Mouse (Mus musculus) midbrain, embryonic 16.5 days (tissue): Measurements from ENCODE around the gene Dstyk. TPM values are rescaled to one million over a fixed set of nuclear protein-coding genes. Genes with fewer than 3 reads are reported as not detected.
A peak's percentile ranks its signal among the peaks of the same experiment; 100 is the strongest.

ENCODE experiments used
- ATAC-seq: fragments of 200-750 bp; cut with Nextera tagmentation; 2 replicates; pipeline ENCODE4 v1.8.0; 2017; ENCODE audit warnings: moderate TSS enrichment
- H3K27ac ChIP-seq: fragments of 300-500 bp; sonication (generic); 2 replicates; pipeline ENCODE4 v1.5.1; 2014; ENCODE audit warnings: mild to moderate bottlenecking, low read length, mixed read lengths
- H3K27me3 ChIP-seq: fragments of 300-500 bp; sonication (generic); 2 replicates; pipeline ENCODE4 v1.6.1; 2014; ENCODE audit warnings: low read depth, low read length, mixed read lengths; ENCODE audit not compliant: control insufficient read depth, insufficient read depth
- H3K36me3 ChIP-seq: fragments of 300-500 bp; sonication (generic); 2 replicates; pipeline ENCODE4 v1.6.1; 2014; ENCODE audit warnings: mild to moderate bottlenecking, low read length, moderate library complexity, mixed read lengths; ENCODE audit not compliant: control insufficient read depth, insufficient read depth
- H3K4me1 ChIP-seq: fragments of 300-500 bp; sonication (generic); 2 replicates; pipeline ENCODE4 v1.6.1; 2014; ENCODE audit warnings: mild to moderate bottlenecking, low read length, mixed read lengths; ENCODE audit not compliant: control insufficient read depth, insufficient read depth
- H3K4me2 ChIP-seq: fragments of 300-500 bp; sonication (generic); 2 replicates; pipeline ENCODE4 v1.6.1; 2014; ENCODE audit warnings: mild to moderate bottlenecking, low read length, mixed read lengths
- H3K4me3 ChIP-seq: fragments of 300-500 bp; sonication (generic); 2 replicates; pipeline ENCODE4 v1.5.1; 2014; ENCODE audit warnings: low read depth, mild to moderate bottlenecking, low read length, moderate library complexity, mixed read lengths
- H3K9ac ChIP-seq: fragments of 300-500 bp; sonication (generic); 2 replicates; pipeline ENCODE4 v1.6.1; 2014; ENCODE audit warnings: low read depth, low read length, mixed read lengths
- H3K9me3 ChIP-seq: fragments of 300-500 bp; sonication (generic); replicated peaks from 2 replicates; pipeline ENCODE4 v1.6.1; 2014; ENCODE audit warnings: mild to moderate bottlenecking, low read length, mixed read lengths; ENCODE audit not compliant: control insufficient read depth, poor library complexity, severe bottlenecking
- WGBS: fragments of 180-500 bp; shearing (Covaris S2); extraction: QIAGEN DNeasy Blood & Tissue Kit; methylation state at CpG from one replicate; pipeline ENCODE4 v1.1.7; 2014; 5-methylcytosine and 5-hydroxymethylcytosine counted together
- polyA plus RNA-seq: library from polyadenylated mRNA; unstranded; fragments of >200 nt; fragmentation: Nextera tagmentation; extraction: Ambion mirVana; gene quantifications from 2 replicates; pipeline ENCODE4 v1.2.1, GENCODE M21; 2015

Dstyk gene
- 10.3 and 10.5 TPM in 2 replicates for polyA plus RNA-seq

DNA sequence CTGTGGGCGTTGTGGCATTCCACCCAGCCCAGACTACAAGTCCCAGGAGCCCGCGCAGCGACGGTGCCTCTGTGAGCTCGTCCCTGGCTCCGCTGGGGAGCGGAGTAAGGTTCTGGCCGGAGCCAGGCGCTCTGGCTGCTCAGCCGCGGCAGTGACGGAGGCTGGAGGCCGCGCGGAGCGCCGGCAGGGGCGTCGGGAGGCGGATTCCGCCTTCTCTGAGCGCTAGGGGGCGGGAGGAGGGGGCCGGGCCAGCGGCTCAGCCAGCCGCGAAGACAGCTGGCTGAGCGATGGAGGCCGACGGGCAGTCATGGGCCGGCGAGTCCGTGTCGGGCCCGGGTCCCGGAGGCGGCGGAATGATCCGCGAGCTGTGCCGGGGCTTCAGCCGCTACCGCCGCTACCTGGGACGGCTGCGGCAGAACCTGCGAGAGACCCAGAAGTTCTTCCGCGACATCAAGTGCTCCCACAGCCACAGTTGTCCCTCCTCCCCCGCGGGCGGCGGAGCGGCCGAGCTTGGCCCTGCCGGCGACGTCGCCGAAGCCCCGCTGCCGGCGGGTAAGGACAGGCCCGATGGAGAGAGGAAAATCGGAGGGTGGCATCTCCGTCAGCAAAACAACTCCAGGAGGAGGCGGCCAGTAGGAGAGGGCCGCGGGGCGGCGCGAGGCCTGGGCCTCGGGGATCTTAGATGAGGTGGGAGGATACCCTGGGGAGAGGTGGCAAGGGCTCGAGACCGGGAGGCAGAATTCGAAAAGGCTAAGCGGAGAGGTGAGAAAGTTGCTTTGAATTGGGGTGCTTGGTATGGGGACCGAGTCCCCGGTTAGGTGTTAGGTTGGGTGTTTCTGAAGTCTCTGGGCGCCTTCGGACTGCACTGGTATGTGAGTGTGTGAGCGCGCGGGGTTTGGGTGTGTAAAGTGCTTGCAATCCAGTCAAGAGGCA is at the start of gene Dstyk:
Gene Dstyk, plus strand, starts transcription at position 237 of the 933 bp plus-strand sequence.
- H3K9me3 ChIP-seq = no peaks in the 10 kb centered on the region
- peaks cover 13% of the 10 kb centered on the region for H3K4me1 ChIP-seq
- H3K27ac ChIP-seq = peak within 1 kb of the TSS; percentile 88
- H3K4me2 ChIP-seq = peak within 1 kb of the TSS; percentile 83
- WGBS = under 1% methylated on average over 76 of the region's 85 CpGs
- H3K36me3 ChIP-seq = no peaks in the 10 kb centered on the region
- peak; percentile 97 for ATAC-seq
- H3K9ac ChIP-seq = peak within 1 kb of the TSS; percentile 90
- no peaks in the 10 kb centered on the region for H3K27me3 ChIP-seq
- H3K4me3 ChIP-seq = peak within 1 kb of the TSS; percentile 82

DNA sequence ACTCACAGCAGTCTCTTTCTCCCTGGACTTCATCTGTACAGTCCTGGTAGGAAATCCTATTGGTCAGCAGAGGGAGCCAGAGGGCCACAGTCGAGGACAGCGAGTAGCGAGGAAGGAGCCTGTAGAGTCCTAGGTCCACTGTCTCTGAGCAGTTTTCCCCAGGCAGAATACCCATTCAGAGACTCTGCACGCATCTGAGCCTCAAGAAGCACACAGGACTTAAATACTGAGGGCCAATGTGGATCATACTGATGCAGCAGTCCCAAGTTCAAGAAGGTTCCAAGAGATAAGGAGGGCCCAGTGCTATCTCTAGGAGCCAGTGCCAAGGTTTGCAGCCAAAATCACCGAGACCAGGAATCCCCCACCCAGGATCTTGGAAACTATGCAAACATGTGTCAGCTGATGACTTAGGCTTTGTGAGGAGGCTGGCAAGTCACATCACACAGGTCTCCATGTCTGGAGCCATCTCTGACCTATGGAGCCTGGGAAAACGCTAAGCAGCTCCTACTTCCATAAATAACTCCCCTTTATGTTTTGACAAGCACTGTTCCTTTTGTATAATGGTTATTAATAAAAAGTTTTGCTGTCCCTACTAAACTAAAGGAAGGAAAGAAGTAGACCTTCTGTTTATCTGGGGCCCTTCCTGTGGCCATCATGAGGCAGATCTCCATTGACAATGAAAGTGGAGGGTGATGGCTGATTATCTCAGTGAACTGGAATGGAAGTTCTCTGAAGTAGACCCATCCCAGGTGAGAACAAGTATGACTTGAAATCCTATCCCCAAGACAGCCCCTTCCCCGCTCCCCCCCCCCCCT is 49.5 kb upstream of the Dstyk start:
- Histone ChIP-seq H3K36me3 (no peaks in the 10 kb centered on the region), H3K4me3 (no peak overlapping the region), H3K4me2 (no peak overlapping the region), H3K9me3 (no peaks in the 10 kb centered on the region), H3K27ac (no peak overlapping the region), H3K4me1 (peaks cover 21% of the 10 kb centered on the region), H3K27me3 (no peaks in the 10 kb centered on the region), H3K9ac (no peak overlapping the region; the same call in 1 of the 2 replicates)
- WGBS = 24% methylated on average over 6 of the region's 7 CpGs
- peak; percentile 84 for ATAC-seq

DNA sequence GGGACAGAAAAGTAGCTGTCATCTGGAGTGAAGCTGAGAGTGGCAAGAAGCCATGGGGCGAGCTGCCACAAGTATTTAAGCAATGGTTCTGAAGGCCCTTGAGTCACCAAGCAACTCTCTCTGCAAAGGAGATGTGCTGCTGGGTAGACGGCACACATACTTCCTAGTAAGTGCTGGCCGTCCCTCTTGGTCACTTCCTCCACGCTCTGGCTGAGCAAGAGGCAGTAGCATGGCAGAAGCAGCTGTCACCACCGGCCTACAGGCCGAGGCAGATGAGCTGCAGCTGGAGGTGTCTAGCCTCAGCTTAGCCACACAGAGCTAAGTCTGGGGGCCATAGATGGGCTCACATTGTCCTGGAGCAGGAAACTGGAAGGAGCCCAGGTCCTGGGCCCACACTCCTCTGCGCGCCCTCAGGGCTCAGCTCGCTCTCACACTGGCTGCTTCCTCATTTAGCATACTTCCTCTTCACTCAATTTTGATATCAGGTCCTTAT is 46.6 kb upstream of the Dstyk start:
- no peak overlapping the region for H3K27ac ChIP-seq
- no peak overlapping the region for H3K4me2 ChIP-seq
- H3K4me1 ChIP-seq = peaks cover 45% of the 10 kb centered on the region
- H3K9ac ChIP-seq = no peak overlapping the region
- ATAC-seq = no peak
- H3K36me3 ChIP-seq = no peaks in the 10 kb centered on the region
- H3K9me3 ChIP-seq = no peaks in the 10 kb centered on the region
- H3K27me3 ChIP-seq = no peaks in the 10 kb centered on the region
- 82% methylated on average over 9 of the region's 9 CpGs for WGBS
- no peak overlapping the region for H3K4me3 ChIP-seq

DNA sequence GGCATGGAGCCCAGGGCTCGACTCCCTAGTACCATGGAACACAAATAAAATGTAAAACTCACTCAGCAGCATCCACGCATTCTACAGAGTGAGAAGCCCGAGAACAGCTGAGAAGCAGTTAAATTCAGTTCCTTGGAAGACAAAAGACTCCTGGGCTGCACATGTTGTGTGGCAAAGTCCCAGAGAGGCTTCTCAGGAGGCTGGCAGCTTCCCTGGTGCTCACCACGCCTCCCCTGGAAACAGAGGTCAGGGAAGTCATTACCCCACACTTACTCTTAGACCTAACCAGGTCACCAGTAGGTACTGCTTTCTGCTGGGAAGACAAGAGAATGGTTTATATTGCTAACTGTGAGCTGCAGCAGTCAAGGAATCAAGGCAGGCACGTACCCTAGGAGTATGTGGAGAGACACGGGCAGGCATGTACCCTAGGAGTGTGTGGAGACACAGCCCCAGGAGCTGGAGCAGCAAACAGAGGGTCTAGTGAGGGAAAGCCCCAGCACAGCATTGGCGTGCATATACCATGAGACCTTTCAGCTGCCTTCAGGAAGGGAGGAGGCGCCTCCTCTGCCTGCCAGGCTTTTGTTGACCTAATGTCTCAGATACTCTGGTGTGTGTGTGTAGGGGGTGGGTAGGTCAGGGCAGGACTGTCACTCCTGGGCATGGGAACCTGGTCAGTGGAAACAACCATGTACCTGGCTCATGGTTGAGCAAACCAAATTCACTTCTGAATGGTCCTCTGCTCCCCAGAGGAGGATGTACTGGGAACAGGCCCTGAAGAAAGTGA is 45.9 kb upstream of the Dstyk start:
- ATAC-seq = no peak
- WGBS = 45% methylated on average over 8 of the region's 8 CpGs
- Histone ChIP-seq H3K27me3 (no peaks in the 10 kb centered on the region), H3K36me3 (no peaks in the 10 kb centered on the region), H3K9ac (peak overlapping the region; percentile 24), H3K9me3 (no peaks in the 10 kb centered on the region), H3K4me1 (peaks cover 46% of the 10 kb centered on the region), H3K27ac (peak overlapping the region; percentile 65; the same call in 1 of the 2 replicates), H3K4me2 (no peak overlapping the region), H3K4me3 (no peak overlapping the region)

DNA sequence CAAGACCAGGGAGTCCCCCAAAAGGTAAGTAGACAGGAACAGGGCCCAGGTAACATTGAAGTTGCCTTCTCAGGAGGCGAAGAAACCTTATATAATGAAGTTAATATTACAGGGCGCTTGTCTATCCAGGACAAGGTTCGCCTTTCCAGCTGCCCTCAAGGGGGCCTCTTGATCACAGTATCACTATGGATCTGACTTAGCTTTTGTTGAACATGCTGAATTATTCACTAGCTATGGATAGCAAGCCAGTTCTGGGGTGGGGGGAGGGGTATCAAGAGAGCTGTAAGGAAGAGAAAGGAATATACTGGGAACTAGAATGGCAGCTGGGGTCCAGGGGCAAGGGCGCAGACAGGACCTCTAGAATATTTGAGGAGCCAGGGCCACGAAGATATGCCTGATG is 45.0 kb upstream of the Dstyk start:
- Histone ChIP-seq H3K9ac (no peak overlapping the region), H3K4me3 (no peak overlapping the region), H3K27ac (peak overlapping the region; percentile 65), H3K4me2 (no peak overlapping the region), H3K36me3 (no peaks in the 10 kb centered on the region), H3K9me3 (no peaks in the 10 kb centered on the region), H3K4me1 (peaks cover 46% of the 10 kb centered on the region), H3K27me3 (no peaks in the 10 kb centered on the region)
- 38% methylated on average over 5 of the region's 5 CpGs for WGBS
- no peak for ATAC-seq

DNA sequence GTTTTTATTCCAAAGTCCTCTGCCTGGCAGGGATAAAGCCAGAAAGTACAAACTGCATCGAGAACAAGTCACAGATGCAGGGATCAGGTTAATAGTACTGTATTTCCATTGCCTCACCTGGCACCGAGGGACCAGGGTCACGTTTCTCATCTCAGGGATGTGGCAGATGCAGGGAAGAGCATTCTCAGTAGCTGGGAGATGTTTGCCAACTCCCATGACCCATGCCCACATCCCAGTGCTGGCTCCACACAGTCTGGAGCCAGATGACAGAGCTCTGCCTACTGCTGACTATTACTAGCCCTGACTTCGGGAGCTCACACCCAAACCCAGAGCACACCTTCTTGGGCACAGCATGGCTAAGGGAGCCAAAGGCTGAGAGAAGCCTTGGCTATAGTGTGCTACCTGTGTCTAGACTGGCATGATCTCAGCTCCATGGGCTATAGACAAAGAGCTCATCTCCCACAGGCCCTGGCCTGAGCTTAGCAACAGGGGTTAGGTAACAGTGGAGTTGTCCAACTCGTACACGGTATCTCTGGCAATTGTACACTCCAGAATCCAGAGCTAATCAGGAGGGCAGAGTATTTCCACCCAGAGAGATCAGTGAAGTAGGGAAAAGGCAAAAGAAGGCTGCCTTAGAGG is 44.3 kb upstream of the Dstyk start:
- Histone ChIP-seq H3K9me3 (no peaks in the 10 kb centered on the region), H3K4me1 (peaks cover 43% of the 10 kb centered on the region), H3K4me3 (no peak overlapping the region), H3K27ac (peak overlapping the region; percentile 65), H3K27me3 (no peaks in the 10 kb centered on the region), H3K9ac (no peak overlapping the region), H3K4me2 (no peak overlapping the region), H3K36me3 (no peaks in the 10 kb centered on the region)
- WGBS = 73% methylated on average over 6 of the region's 6 CpGs
- peak; percentile 11; the same call in 1 of the 2 replicates for ATAC-seq

DNA sequence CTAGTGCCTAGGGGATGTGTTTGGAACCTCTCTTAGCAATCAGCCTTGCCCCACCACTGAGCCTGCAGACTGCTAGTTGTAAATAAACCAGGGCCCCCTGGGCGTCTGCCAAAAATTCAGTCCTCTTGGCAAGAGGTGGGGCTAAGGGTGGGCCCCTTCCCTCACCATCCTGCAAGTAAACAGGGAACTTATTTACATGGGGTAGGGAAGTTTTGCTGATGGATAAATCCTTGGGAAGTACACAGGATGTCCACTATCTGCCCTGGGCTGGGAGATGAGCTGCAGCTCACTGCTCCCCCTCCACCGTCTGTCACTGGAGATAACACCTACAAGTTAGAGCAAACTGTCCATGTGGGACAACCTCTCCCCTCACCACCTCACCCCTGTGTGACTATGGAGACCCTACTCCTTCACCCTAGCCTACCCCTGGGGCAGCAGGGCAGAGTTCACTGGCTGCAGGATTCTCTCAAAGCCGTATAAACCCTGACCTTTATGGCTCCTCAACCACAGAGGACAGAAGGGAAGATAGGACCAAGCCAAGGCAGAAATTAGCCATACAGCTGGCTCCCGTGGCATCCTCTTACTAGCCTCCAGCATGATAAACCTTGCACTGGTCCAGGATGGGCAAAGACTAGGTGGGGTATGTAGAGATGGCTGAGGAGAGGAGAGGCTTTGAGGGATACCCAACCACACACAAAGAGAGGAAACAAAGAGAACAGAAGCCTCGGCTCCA is 43.0 kb upstream of the Dstyk start:
- Histone ChIP-seq H3K9me3 (no peaks in the 10 kb centered on the region), H3K27ac (no peak overlapping the region), H3K4me3 (no peak overlapping the region), H3K9ac (no peak overlapping the region), H3K36me3 (peaks cover 7% of the 10 kb centered on the region; the same call in 1 of the 2 replicates), H3K27me3 (no peaks in the 10 kb centered on the region), H3K4me1 (peaks cover 43% of the 10 kb centered on the region), H3K4me2 (no peak overlapping the region)
- ATAC-seq = no peak
- 60% methylated on average over 5 of the region's 5 CpGs for WGBS
